Mouse (Mus musculus): ENCODE measurements around the gene Inpp5k.

DNA sequence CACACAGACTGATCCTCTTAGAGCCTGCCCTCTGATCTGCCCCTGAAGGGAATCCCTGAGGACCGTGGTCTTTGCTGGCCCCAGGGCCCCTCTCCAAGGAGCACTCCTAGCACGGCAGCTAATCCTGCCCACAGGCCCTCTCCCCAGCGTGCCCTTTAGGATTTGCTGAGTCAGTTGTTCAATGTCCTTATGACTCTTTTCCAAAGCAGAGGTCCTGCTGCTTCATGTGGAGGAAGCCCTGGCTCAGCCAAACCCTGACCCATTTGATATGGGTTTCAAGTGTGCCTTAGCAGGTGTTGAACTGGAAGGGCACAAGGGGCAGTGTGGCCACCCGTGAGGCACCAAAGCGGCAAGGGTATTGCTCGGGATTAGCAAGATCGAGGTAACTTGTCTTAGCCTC lies 35.0 kb upstream of the Inpp5k start:
- TF ChIP-seq GATA1 (IDR thresholded peaks at IDR 0.05; ENCODE audit: low read length), result no peak
- no peak for TF ChIP-seq TAL1 (IDR thresholded peaks at IDR 0.05; ENCODE audit: low read length)

Measured in erythroblast, embryonic 14.5 days (primary cell).